Mouse (Mus musculus) kidney, postnatal 10 days (tissue): Measurements from ENCODE around the gene Olfr1279.
"Not testable (repeated sequence)": the region's sequence is repeated elsewhere in the genome, so short reads cannot be mapped to it uniquely, and the experiment has no call there.

Experiments
- DNase-seq: peaks from one replicate; pipeline ENCODE4 v3.0.0; 2021; ENCODE audit warnings: mixed read lengths

The Olfr1279 gene

DNA sequence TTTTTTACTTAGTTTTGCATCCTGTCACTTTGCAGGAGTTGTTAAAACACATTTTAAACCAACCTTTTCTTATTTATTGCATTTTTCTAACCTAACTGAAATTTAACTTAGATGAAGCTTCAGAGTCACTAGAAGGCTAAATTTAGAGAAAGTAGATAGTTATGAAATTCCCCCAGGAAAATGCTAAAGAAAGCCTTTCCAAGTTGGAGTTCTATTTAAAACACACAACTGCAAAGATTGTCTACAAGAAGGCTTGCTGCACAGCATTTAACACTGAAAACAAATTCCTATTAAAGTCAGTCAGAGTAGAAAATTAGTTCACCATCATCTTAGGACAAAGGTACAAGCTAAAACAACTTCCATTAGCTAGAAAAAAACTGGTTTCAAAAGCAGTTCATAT, at the start of gene Olfr1279:
TSS of gene Olfr1279 (plus strand) at position 262 of the 400 bp plus-strand sequence.
- DNase-seq, result no peak

- DNase-seq, result no peak
These were observed 46.2 kb upstream of the Olfr1279 start, which contains the start of gene Olfr1276 for GRCm38 (mm10) chr2:111254216-111254615. TSS of gene Olfr1276 (plus strand) at chr2:111254516.

GRCm38 (mm10) chr2:111274006-111274405, 26.4 kb upstream of the Olfr1279 start, which contains the start of gene Olfr1277:
TSS of gene Olfr1277 (minus strand) at chr2:111274106.
- no peak for DNase-seq

DNA sequence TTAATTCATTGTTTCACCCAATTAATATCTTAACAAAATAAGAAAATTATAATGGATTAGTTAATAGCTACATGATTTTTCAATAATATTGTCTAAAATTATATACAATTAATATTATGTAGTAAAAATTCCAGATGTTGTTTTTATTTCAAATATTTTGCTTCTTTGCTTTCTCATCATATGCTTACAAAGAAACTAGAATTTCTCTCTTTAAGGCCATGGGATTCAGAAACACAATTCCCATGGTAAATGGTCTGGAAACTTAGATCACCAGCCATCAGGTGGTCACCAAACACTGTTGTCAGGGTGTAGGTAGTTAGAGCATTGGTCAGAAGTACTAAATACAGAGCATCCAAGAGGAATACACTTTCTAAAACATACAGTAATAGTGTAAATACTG, 10.6 kb upstream of the Olfr1279 start, which contains the start of gene Olfr1278:
TSS of gene Olfr1278 (plus strand) at position 301 of the 400 bp plus-strand sequence.
- no peak for DNase-seq

DNA sequence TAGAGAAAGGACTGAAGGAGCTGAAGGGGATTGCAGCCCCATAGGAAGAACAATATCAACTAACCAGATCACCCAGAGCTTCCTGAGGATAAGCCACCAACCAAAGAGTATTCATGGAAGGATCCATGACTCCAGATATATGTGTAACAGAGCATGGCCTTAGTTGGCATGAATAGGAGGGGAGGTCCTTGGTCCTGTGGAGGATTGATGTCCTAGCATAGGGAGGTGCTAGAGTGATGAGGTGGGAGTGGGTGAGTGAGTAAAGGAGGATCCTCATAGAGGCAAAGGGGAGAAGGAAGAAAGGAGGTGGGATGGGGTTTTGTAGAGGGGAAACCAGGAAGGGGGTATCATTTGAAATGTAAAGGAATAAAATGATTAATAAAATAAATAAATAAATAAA, 1.9 kb upstream of the Olfr1279 start:
- no peak for DNase-seq

DNA sequence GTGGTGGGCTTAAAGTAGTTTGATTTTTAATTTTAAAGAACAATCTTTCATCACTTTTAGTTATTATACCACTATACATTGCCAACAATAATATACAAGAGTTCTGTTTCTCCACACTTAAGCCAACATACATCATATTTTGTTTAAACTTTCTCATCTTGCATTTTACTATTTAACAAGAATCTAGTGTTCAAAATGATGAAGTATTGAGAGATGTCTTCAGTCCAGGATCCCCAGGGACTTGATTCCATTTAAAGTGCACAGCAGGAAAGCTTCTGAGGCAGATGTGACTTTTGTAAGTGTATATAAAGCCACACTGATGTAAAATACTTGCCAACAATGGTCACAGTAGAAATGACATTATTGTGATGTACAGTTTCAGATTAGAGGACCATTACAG, 13.3 kb downstream of the Olfr1279 start, which contains the start of gene Olfr1280:
TSS of gene Olfr1280 (plus strand) at position 301 of the 400 bp plus-strand sequence.
- no peak for DNase-seq

DNA sequence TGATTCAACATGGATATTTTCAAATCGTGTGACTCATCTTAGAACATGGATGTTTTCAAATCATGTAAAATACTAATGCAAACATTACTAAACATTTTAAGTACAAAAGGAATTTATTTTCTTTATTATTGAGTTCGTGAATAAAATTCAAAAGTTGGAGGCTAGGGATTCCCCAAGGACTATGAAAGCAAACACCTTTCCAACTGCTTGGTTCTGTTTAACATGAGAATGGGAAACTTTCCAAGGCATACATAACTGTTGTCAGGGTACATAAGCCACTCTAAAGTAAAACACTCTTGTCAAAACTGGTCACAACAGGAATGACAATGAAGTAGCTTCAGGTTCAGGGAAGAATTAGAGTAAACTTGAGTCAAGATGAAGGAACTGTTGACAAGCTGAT, 25.8 kb downstream of the Olfr1279 start, which contains the start of gene Olfr1281:
TSS of gene Olfr1281 (plus strand) at position 301 of the 400 bp plus-strand sequence.
- no peak for DNase-seq

DNA sequence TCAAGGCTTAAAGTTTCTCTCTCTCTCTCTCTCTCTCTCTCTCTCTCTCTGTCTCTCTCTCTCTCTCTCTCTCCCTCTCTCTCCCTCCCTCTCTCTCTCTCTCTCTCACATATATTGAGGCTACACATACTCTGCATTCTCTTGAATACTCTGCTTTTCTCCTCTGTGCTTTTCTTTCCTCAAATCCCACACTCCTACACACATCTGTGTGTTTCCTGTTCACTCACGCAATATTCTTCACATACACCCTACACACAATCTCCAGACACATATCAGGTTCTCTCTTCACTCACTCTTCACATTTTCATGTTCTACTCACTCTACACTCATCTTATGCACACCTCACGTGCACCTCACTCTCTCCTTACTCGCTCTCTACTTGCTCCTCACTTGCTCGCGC, 33.3 kb downstream of the Olfr1279 start:
- DNase-seq, result not testable (repeated sequence)

DNA sequence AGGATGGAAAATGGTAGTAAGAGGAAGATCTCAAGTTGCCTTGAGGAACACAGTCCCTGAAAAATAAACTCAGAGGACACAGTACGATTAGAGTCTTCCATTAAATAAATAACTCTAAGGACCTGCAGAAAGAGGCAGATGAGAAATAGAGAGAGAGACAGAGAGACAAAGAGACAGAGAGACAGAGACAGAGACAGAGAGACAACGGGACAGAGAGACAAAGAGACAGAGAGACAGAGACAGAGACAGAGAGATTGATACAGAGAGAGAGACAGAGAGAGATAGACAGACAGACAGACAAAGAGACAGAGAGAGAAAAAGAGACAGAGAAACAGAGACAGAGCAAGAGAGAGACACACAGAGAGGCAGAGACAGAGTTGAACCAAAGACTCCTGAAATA, 35.5 kb downstream of the Olfr1279 start, which contains the start of gene Olfr1282:
TSS of gene Olfr1282 (minus strand) at position 101 of the 400 bp plus-strand sequence.
- no peak for DNase-seq
